Mouse (Mus musculus) frontal cortex, postnatal 14 days (tissue): ENCODE measurements around the gene Kctd21.

ENCODE experiments used
- DNase-seq, 2 experiments: peaks; one replicate each; pipeline ENCODE4 v3.0.0; 2022; ENCODE audit warnings: low spot score in 2 of 2

The Kctd21 gene

GRCm38 (mm10) chr7:97347464-97347863 lies 15.3 kb downstream of the Kctd21 start:
- no peak for DNase-seq

- no peak for DNase-seq
Measured at GRCm38 (mm10) chr7:97348318-97348717, 16.2 kb downstream of the Kctd21 start.

GRCm38 (mm10) chr7:97348836-97349235 lies 16.7 kb downstream of the Kctd21 start:
- no peak for DNase-seq

- DNase-seq = no peak
Measured at GRCm38 (mm10) chr7:97349438-97349837, 17.3 kb downstream of the Kctd21 start.

GRCm38 (mm10) chr7:97350891-97351290 lies 18.8 kb downstream of the Kctd21 start:
- DNase-seq = no peak

- DNase-seq = no peak
Measured at GRCm38 (mm10) chr7:97351792-97352513, 19.8 kb downstream of the Kctd21 start.

GRCm38 (mm10) chr7:97353356-97353755 lies 21.2 kb downstream of the Kctd21 start:
- DNase-seq = no peak

GRCm38 (mm10) chr7:97355068-97355841 lies 23.1 kb downstream of the Kctd21 start:
- DNase-seq = no peak

GRCm38 (mm10) chr7:97356253-97356652 lies 24.1 kb downstream of the Kctd21 start:
- DNase-seq = no peak

GRCm38 (mm10) chr7:97356875-97357276 lies 24.7 kb downstream of the Kctd21 start:
- DNase-seq = no peak

- no peak for DNase-seq
Measured at GRCm38 (mm10) chr7:97357840-97358239, 25.7 kb downstream of the Kctd21 start.

GRCm38 (mm10) chr7:97358347-97358746 lies 26.2 kb downstream of the Kctd21 start:
- no peak for DNase-seq

GRCm38 (mm10) chr7:97360166-97360565 lies 28.0 kb downstream of the Kctd21 start:
- DNase-seq = no peak

- DNase-seq = no peak
Measured at GRCm38 (mm10) chr7:97360955-97361354, 28.8 kb downstream of the Kctd21 start.

GRCm38 (mm10) chr7:97361467-97361866 lies 29.3 kb downstream of the Kctd21 start:
- DNase-seq = no peak

- no peak for DNase-seq
Measured at GRCm38 (mm10) chr7:97365887-97366286, 33.8 kb downstream of the Kctd21 start.

GRCm38 (mm10) chr7:97375101-97375500 lies 43.0 kb downstream of the Kctd21 start:
- DNase-seq = no peak

- no peak for DNase-seq
Measured at GRCm38 (mm10) chr7:97375906-97376305, 43.8 kb downstream of the Kctd21 start.

- DNase-seq = no peak
Measured at GRCm38 (mm10) chr7:97379304-97379703, 47.2 kb downstream of the Kctd21 start.

GRCm38 (mm10) chr7:97380500-97381123 lies 48.5 kb downstream of the Kctd21 start:
- no peak for DNase-seq

GRCm38 (mm10) chr7:97382661-97383060 lies 50.5 kb downstream of the Kctd21 start:
- DNase-seq = no peak

GRCm38 (mm10) chr7:97383496-97384132 lies 51.5 kb downstream of the Kctd21 start:
- no peak for DNase-seq
